In the genomic region with DNA sequence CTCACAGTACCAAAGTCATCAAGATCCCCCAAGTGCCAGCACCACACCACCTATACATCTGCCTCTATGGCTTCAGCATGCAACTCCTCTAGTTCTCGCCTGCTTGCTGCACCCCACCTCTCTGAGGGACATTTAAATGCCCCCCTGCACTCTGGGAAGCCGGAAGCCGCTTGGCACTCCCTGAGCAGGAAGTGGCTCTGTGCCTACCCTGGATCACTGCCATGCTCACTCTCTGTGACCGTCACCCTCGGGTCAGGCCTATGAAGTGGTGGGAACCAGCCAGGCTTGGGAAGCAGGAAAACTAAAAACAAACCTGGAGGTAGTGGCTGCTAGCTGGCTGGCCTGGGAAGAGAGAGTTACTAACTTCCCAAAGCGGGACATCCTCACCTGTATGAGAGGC, we compare ENCODE assay signal across 9 mouse cellular contexts.
DNase-seq lines count a peak whose midpoint lies in the region; ATAC-seq lines count a peak whose summit lies in the region.
"Had no signal": no experiment of that assay in that cellular context is flagged by ENCODE, and none has a peak within 500 bp of the region (broad histone marks: within the 10 kb centered on the region; RNA-seq: fewer than 3 reads in every experiment).

No protein-coding gene starts in this region.

- 73% methylated on average over 6 of the region's 6 CpGs for WGBS in heart, embryonic 12.5 days

- H3K4me3 ChIP-seq in heart, embryonic 12.5 days = no peak overlapping the region
- H3K4me3 ChIP-seq: embryonic facial prominence, embryonic 12.5 days had no signal

- no peak overlapping the region for H3K27ac ChIP-seq in heart, embryonic 12.5 days (ENCODE audit: poor library complexity, severe bottlenecking)
- H3K27ac ChIP-seq: embryonic facial prominence, embryonic 12.5 days had no signal

- H3K4me1 ChIP-seq in heart, embryonic 12.5 days (replicated peaks) = peaks cover 31% of the 10 kb centered on the region

- no peak for ATAC-seq in heart, embryonic 12.5 days (ENCODE audit: insufficient number of reproducible peaks, low FRiP score)
- peak; percentile 56 for ATAC-seq in CD4-positive, CD25-positive, alpha-beta regulatory T cell, adult 4 months
- ATAC-seq in granulocyte monocyte progenitor cell, adult 5-6 weeks (replicated peaks; ENCODE audit: poor library complexity, severe bottlenecking) = peak; percentile 15; the same call in 1 of the 2 replicates
- no peak for ATAC-seq in cerebellum, adult (ENCODE audit: insufficient number of reproducible peaks, low FRiP score, low TSS enrichment)

- H3K9ac ChIP-seq in heart, embryonic 12.5 days = no peak overlapping the region
- H3K9ac ChIP-seq: embryonic facial prominence, embryonic 12.5 days had no signal

- no peaks in the 10 kb centered on the region for H3K9me3 ChIP-seq in heart, embryonic 12.5 days (replicated peaks)
- H3K9me3 ChIP-seq: embryonic facial prominence, embryonic 12.5 days had no signal

- no peak overlapping the region for H3K4me2 ChIP-seq in heart, embryonic 12.5 days
- H3K4me2 ChIP-seq: embryonic facial prominence, embryonic 12.5 days had no signal

- no peaks in the 10 kb centered on the region for H3K27me3 ChIP-seq in heart, embryonic 12.5 days (replicated peaks)
- H3K27me3 ChIP-seq: embryonic facial prominence, embryonic 12.5 days had no signal

- DNase-seq in heart, adult 11 months = peak; percentile 94
- DNase-seq in lung, postnatal 10 days = peak; percentile 83
- DNase-seq in retina, postnatal 1 day = no peak
- DNase-seq in right cerebral cortex, postnatal 14 days = no peak

- no peaks in the 10 kb centered on the region for H3K36me3 ChIP-seq in heart, embryonic 12.5 days
- H3K36me3 ChIP-seq: embryonic facial prominence, embryonic 12.5 days had no signal

Comparison
In these comparisons a context has a peak if more than half of its experiments do, and no peak if none do; other contexts are left out.
1. DNase-seq: peak in heart, adult 11 months (single experiment) and lung, postnatal 10 days (single experiment); none in retina, postnatal 1 day (single experiment) and right cerebral cortex, postnatal 14 days (single experiment).
2. ATAC-seq: peak in CD4-positive, CD25-positive, alpha-beta regulatory T cell, adult 4 months (single experiment) and granulocyte monocyte progenitor cell, adult 5-6 weeks (single experiment); none in heart, embryonic 12.5 days (single experiment) and cerebellum, adult (single experiment).